Mouse (Mus musculus): ENCODE data around the gene Plin4. TPM values are rescaled to one million over a fixed set of nuclear protein-coding genes. Genes with fewer than 3 reads are reported as not detected.

The Plin4 gene
- polyA plus RNA-seq (2014; fragmentation: Illumina TruSeq; extraction: RNeasy Lipid Tissue Mini Kit (QIAGEN cat#74804); ENCODE audit: low read depth, low replicate concordance): 6.4 TPM

GRCm38 (mm10) chr17:56109219-56110051 lies at the start of gene Plin4:
Gene Plin4, minus strand, starts transcription at chr17:56109803.

GRCm38 (mm10) chr17:56139858-56140595 lies 30.4 kb upstream of the Plin4 start, which contains the start of gene Sema6b:
Gene Sema6b, minus strand, starts transcription at chr17:56140343.

GRCm38 (mm10) chr17:56121826-56122225 lies 12.2 kb upstream of the Plin4 start, which contains the start of gene Lrg1:
Gene Lrg1, minus strand, starts transcription at chr17:56122001.

GRCm38 (mm10) chr17:56117251-56117710 lies 7.7 kb upstream of the Plin4 start, which contains the start of gene Plin5:
Gene Plin5, minus strand, starts transcription at chr17:56117596.

GRCm38 (mm10) chr17:56078880-56079795 lies 30.5 kb downstream of the Plin4 start, which contains the start of gene Hdgfl2:
Gene Hdgfl2, plus strand, starts transcription at chr17:56079634.

GRCm38 (mm10) chr17:56074827-56075208 lies 34.8 kb downstream of the Plin4 start, which contains the start of gene Ubxn6:
Gene Ubxn6, minus strand, starts transcription at chr17:56075028.

Other genes starting within 250 kb of the Plin4 start
- gene Zfp119a, start 230.9 kb downstream of the Plin4 start, polyA plus RNA-seq (2014; fragmentation: Illumina TruSeq; extraction: RNeasy Lipid Tissue Mini Kit (QIAGEN cat#74804); ENCODE audit: low read depth, low replicate concordance): 18.8 TPM
- 30.8 TPM for gene Zfp959, start 217.7 kb downstream of the Plin4 start, polyA plus RNA-seq (2014; fragmentation: Illumina TruSeq; extraction: RNeasy Lipid Tissue Mini Kit (QIAGEN cat#74804); ENCODE audit: low read depth, low replicate concordance)
- gene Zfp119b, start 160.3 kb downstream of the Plin4 start, polyA plus RNA-seq (2014; fragmentation: Illumina TruSeq; extraction: RNeasy Lipid Tissue Mini Kit (QIAGEN cat#74804); ENCODE audit: low read depth, low replicate concordance): 19.0 TPM
- not detected for gene Ebi3, start 157.2 kb downstream of the Plin4 start, polyA plus RNA-seq (2014; fragmentation: Illumina TruSeq; extraction: RNeasy Lipid Tissue Mini Kit (QIAGEN cat#74804); ENCODE audit: low read depth, low replicate concordance)
- 0.70 TPM for gene Yju2, start 150.7 kb downstream of the Plin4 start, polyA plus RNA-seq (2014; fragmentation: Illumina TruSeq; extraction: RNeasy Lipid Tissue Mini Kit (QIAGEN cat#74804); ENCODE audit: low read depth, low replicate concordance)
- gene Shd, start 139.3 kb downstream of the Plin4 start, polyA plus RNA-seq (2014; fragmentation: Illumina TruSeq; extraction: RNeasy Lipid Tissue Mini Kit (QIAGEN cat#74804); ENCODE audit: low read depth, low replicate concordance): not detected
- gene Fsd1, start 123.3 kb downstream of the Plin4 start, polyA plus RNA-seq (2014; fragmentation: Illumina TruSeq; extraction: RNeasy Lipid Tissue Mini Kit (QIAGEN cat#74804); ENCODE audit: low read depth, low replicate concordance): not detected
- 0.41 TPM for gene Stap2, start 104.2 kb downstream of the Plin4 start, polyA plus RNA-seq (2014; fragmentation: Illumina TruSeq; extraction: RNeasy Lipid Tissue Mini Kit (QIAGEN cat#74804); ENCODE audit: low read depth, low replicate concordance)
- 0.70 TPM for gene Mpnd, start 104.1 kb downstream of the Plin4 start, polyA plus RNA-seq (2014; fragmentation: Illumina TruSeq; extraction: RNeasy Lipid Tissue Mini Kit (QIAGEN cat#74804); ENCODE audit: low read depth, low replicate concordance)
- gene Sh3gl1, start 73.2 kb downstream of the Plin4 start, polyA plus RNA-seq (2014; fragmentation: Illumina TruSeq; extraction: RNeasy Lipid Tissue Mini Kit (QIAGEN cat#74804); ENCODE audit: low read depth, low replicate concordance): 0.82 TPM
- gene Chaf1a, start 69.4 kb downstream of the Plin4 start, polyA plus RNA-seq (2014; fragmentation: Illumina TruSeq; extraction: RNeasy Lipid Tissue Mini Kit (QIAGEN cat#74804); ENCODE audit: low read depth, low replicate concordance): 0.76 TPM
- 15.9 TPM for gene Ubxn6, start 34.8 kb downstream of the Plin4 start, polyA plus RNA-seq (2014; fragmentation: Illumina TruSeq; extraction: RNeasy Lipid Tissue Mini Kit (QIAGEN cat#74804); ENCODE audit: low read depth, low replicate concordance)
- gene Hdgfl2, start 30.2 kb downstream of the Plin4 start, polyA plus RNA-seq (2014; fragmentation: Illumina TruSeq; extraction: RNeasy Lipid Tissue Mini Kit (QIAGEN cat#74804); ENCODE audit: low read depth, low replicate concordance): 3.9 TPM
- gene Plin5, start 7.8 kb upstream of the Plin4 start, polyA plus RNA-seq (2014; fragmentation: Illumina TruSeq; extraction: RNeasy Lipid Tissue Mini Kit (QIAGEN cat#74804); ENCODE audit: low read depth, low replicate concordance): 6.5 TPM
- gene Lrg1, start 12.2 kb upstream of the Plin4 start, polyA plus RNA-seq (2014; fragmentation: Illumina TruSeq; extraction: RNeasy Lipid Tissue Mini Kit (QIAGEN cat#74804); ENCODE audit: low read depth, low replicate concordance): not detected
- gene Sema6b, start 30.5 kb upstream of the Plin4 start, polyA plus RNA-seq (2014; fragmentation: Illumina TruSeq; extraction: RNeasy Lipid Tissue Mini Kit (QIAGEN cat#74804); ENCODE audit: low read depth, low replicate concordance): not detected
- 1.6 TPM for gene Tnfaip8l1, start 52.7 kb upstream of the Plin4 start, polyA plus RNA-seq (2014; fragmentation: Illumina TruSeq; extraction: RNeasy Lipid Tissue Mini Kit (QIAGEN cat#74804); ENCODE audit: low read depth, low replicate concordance)
- 13.2 TPM for gene Mydgf, start 74.1 kb upstream of the Plin4 start, polyA plus RNA-seq (2014; fragmentation: Illumina TruSeq; extraction: RNeasy Lipid Tissue Mini Kit (QIAGEN cat#74804); ENCODE audit: low read depth, low replicate concordance)
- 0.41 TPM for gene Dpp9, start 109.1 kb upstream of the Plin4 start, polyA plus RNA-seq (2014; fragmentation: Illumina TruSeq; extraction: RNeasy Lipid Tissue Mini Kit (QIAGEN cat#74804); ENCODE audit: low read depth, low replicate concordance)
- 3.7 TPM for gene Fem1a, start 147.0 kb upstream of the Plin4 start, polyA plus RNA-seq (2014; fragmentation: Illumina TruSeq; extraction: RNeasy Lipid Tissue Mini Kit (QIAGEN cat#74804); ENCODE audit: low read depth, low replicate concordance)
- 0.58 TPM for gene Ticam1, start 167.0 kb upstream of the Plin4 start, polyA plus RNA-seq (2014; fragmentation: Illumina TruSeq; extraction: RNeasy Lipid Tissue Mini Kit (QIAGEN cat#74804); ENCODE audit: low read depth, low replicate concordance)
- gene Plin3, start 183.1 kb upstream of the Plin4 start, polyA plus RNA-seq (2014; fragmentation: Illumina TruSeq; extraction: RNeasy Lipid Tissue Mini Kit (QIAGEN cat#74804); ENCODE audit: low read depth, low replicate concordance): 21.8 TPM
- not detected for gene Arrdc5, start 190.5 kb upstream of the Plin4 start, polyA plus RNA-seq (2014; fragmentation: Illumina TruSeq; extraction: RNeasy Lipid Tissue Mini Kit (QIAGEN cat#74804); ENCODE audit: low read depth, low replicate concordance)
- 1.9 TPM for gene Uhrf1, start 193.5 kb upstream of the Plin4 start, polyA plus RNA-seq (2014; fragmentation: Illumina TruSeq; extraction: RNeasy Lipid Tissue Mini Kit (QIAGEN cat#74804); ENCODE audit: low read depth, low replicate concordance)
- 0.99 TPM for gene Kdm4b, start 216.3 kb upstream of the Plin4 start, polyA plus RNA-seq (2014; fragmentation: Illumina TruSeq; extraction: RNeasy Lipid Tissue Mini Kit (QIAGEN cat#74804); ENCODE audit: low read depth, low replicate concordance)

All from adrenal gland, adult 10 weeks (tissue).